Mouse (Mus musculus): Measurements from ENCODE around the gene Golm1. TPM values are rescaled to one million over a fixed set of nuclear protein-coding genes. Genes with fewer than 3 reads are reported as not detected.
A peak's percentile ranks its signal among the peaks of the same experiment; 100 is the strongest.

Gene Golm1
- total and polyA plus RNA-seq, 2 experiments = 1.2 to 3.6 TPM

- TF ChIP-seq CTCF (IDR thresholded peaks at IDR 0.05; ENCODE audit: low read depth, low read length) (no peak), POLR2A (IDR thresholded peaks at IDR 0.05; ENCODE audit: extremely low read depth, insufficient read depth, low read length) (no peak)
- no peak overlapping the region for H3K4me3 ChIP-seq (ENCODE audit: insufficient read depth, low read depth, low read length)
- no peaks in the 10 kb centered on the region for H3K27me3 ChIP-seq (ENCODE audit: control insufficient read depth, insufficient read depth, low read length)
- no peaks in the 10 kb centered on the region for H3K36me3 ChIP-seq (ENCODE audit: control insufficient read depth, insufficient read depth, low read length)
- 77% methylated on average over 4 of the region's 4 CpGs for WGBS
- H3K79me2 ChIP-seq (ENCODE audit: control insufficient read depth, insufficient read depth, low read length) = no peaks in the 10 kb centered on the region
- DNase-seq (ENCODE audit: extremely low read depth, low read depth, low spot score) = no peak
- H3K27ac ChIP-seq (replicated peaks; ENCODE audit: insufficient read depth, low read depth, low read length) = peak overlapping the region; percentile 7; the same call in 1 of the 2 replicates
- H3K4me1 ChIP-seq (ENCODE audit: control insufficient read depth, insufficient read depth, low read length) = no peaks in the 10 kb centered on the region
- no peak overlapping the region for H3K9ac ChIP-seq (ENCODE audit: low read depth, low read length)
Measured at GRCm38 (mm10) chr13:59656975-59657388, 18.6 kb downstream of the Golm1 start.

- no peaks in the 10 kb centered on the region for H3K79me2 ChIP-seq (ENCODE audit: control insufficient read depth, insufficient read depth, low read length)
- no peaks in the 10 kb centered on the region for H3K36me3 ChIP-seq (ENCODE audit: control insufficient read depth, insufficient read depth, low read length)
- H3K9ac ChIP-seq (ENCODE audit: low read depth, low read length) = no peak overlapping the region
- TF ChIP-seq CTCF (IDR thresholded peaks at IDR 0.05; ENCODE audit: low read depth, low read length) (no peak), POLR2A (IDR thresholded peaks at IDR 0.05; ENCODE audit: extremely low read depth, insufficient read depth, low read length) (no peak)
- H3K4me1 ChIP-seq (ENCODE audit: control insufficient read depth, insufficient read depth, low read length) = no peaks in the 10 kb centered on the region
- WGBS = 75% methylated on average over 10 of the region's 10 CpGs
- 0 out of 2 replicates have a peak overlapping the region, but pooled peaks have one; percentile 7 for H3K27ac ChIP-seq (replicated peaks; ENCODE audit: insufficient read depth, low read depth, low read length)
- H3K27me3 ChIP-seq (ENCODE audit: control insufficient read depth, insufficient read depth, low read length) = no peaks in the 10 kb centered on the region
- no peak overlapping the region for H3K4me3 ChIP-seq (ENCODE audit: insufficient read depth, low read depth, low read length)
- DNase-seq (ENCODE audit: extremely low read depth, low read depth, low spot score) = no peak
Measured at GRCm38 (mm10) chr13:59656316-59656832, 19.2 kb downstream of the Golm1 start.

DNA sequence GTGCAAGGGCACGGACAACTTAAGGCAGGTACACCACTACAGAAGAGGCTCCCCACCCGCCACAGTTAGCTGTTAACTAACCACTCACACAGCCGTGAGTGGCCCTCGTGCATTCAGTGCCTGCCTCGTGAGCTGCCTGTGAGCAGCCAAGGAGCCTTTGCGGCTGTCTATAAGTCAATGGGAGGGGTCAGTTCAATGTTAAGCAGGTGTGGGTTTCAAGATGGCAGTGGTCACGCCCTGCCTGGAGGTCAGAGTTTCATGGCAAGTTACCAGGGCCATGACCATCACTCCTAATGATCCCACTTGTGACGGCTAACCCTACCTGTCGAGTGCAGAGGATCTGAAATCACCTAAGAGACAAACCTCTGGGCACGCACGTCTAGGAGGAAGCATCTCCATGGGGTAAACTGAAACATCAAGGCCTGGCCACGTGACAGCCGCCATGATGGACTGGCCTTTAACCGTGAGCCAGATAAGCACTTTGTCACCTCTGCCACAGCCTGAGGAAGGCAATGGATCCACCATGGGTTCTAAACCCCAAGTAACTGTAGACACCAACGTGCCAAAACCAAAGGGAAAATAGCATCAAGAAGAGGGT is 19.8 kb downstream of the Golm1 start:
- Histone ChIP-seq H3K4me1 (ENCODE audit: control insufficient read depth, insufficient read depth, low read length) (no peaks in the 10 kb centered on the region), H3K27ac (replicated peaks; ENCODE audit: insufficient read depth, low read depth, low read length) (no peak overlapping the region), H3K36me3 (ENCODE audit: control insufficient read depth, insufficient read depth, low read length) (no peaks in the 10 kb centered on the region), H3K4me3 (ENCODE audit: insufficient read depth, low read depth, low read length) (no peak overlapping the region), H3K79me2 (ENCODE audit: control insufficient read depth, insufficient read depth, low read length) (no peaks in the 10 kb centered on the region), H3K27me3 (ENCODE audit: control insufficient read depth, insufficient read depth, low read length) (no peaks in the 10 kb centered on the region), H3K9ac (ENCODE audit: low read depth, low read length) (no peak overlapping the region)
- DNase-seq (ENCODE audit: extremely low read depth, low read depth, low spot score) = no peak
- 95% methylated on average over 15 of the region's 15 CpGs for WGBS
- TF ChIP-seq POLR2A (IDR thresholded peaks at IDR 0.05; ENCODE audit: extremely low read depth, insufficient read depth, low read length) (no peak), CTCF (IDR thresholded peaks at IDR 0.05; ENCODE audit: low read depth, low read length) (no peak)

DNA sequence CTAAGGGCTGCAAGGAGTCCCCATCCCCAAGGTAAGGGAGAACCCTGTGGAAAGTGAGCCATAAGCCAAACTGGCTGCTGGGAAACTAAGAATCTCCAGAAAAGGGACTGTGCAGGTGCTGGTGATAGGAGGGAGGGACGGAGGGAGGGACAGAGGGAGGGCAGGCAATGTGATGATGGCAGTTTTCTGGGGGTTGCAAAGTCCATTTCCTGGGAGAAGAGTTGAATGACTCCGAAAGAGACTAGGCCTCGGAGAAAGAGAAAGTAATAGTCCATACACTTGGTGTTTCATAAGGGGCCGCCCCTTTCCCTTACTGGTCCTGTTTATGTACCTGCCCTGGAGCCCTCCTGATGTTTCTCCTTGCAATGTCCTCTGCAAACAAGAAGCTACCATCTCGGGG is 21.1 kb downstream of the Golm1 start:
- 70% methylated on average over 5 of the region's 5 CpGs for WGBS
- no peak overlapping the region for H3K4me3 ChIP-seq (ENCODE audit: insufficient read depth, low read depth, low read length)
- no peaks in the 10 kb centered on the region for H3K36me3 ChIP-seq (ENCODE audit: control insufficient read depth, insufficient read depth, low read length)
- H3K27ac ChIP-seq (replicated peaks; ENCODE audit: insufficient read depth, low read depth, low read length) = no peak overlapping the region
- TF ChIP-seq CTCF (IDR thresholded peaks at IDR 0.05; ENCODE audit: low read depth, low read length) (no peak), POLR2A (IDR thresholded peaks at IDR 0.05; ENCODE audit: extremely low read depth, insufficient read depth, low read length) (no peak)
- DNase-seq (ENCODE audit: extremely low read depth, low read depth, low spot score) = no peak
- H3K79me2 ChIP-seq (ENCODE audit: control insufficient read depth, insufficient read depth, low read length) = no peaks in the 10 kb centered on the region
- H3K27me3 ChIP-seq (ENCODE audit: control insufficient read depth, insufficient read depth, low read length) = no peaks in the 10 kb centered on the region
- no peaks in the 10 kb centered on the region for H3K4me1 ChIP-seq (ENCODE audit: control insufficient read depth, insufficient read depth, low read length)
- H3K9ac ChIP-seq (ENCODE audit: low read depth, low read length) = no peak overlapping the region

- no peak for DNase-seq (ENCODE audit: extremely low read depth, low read depth, low spot score)
- H3K4me1 ChIP-seq (ENCODE audit: control insufficient read depth, insufficient read depth, low read length) = no peaks in the 10 kb centered on the region
- H3K79me2 ChIP-seq (ENCODE audit: control insufficient read depth, insufficient read depth, low read length) = no peaks in the 10 kb centered on the region
- H3K36me3 ChIP-seq (ENCODE audit: control insufficient read depth, insufficient read depth, low read length) = no peaks in the 10 kb centered on the region
- H3K9ac ChIP-seq (ENCODE audit: low read depth, low read length) = no peak overlapping the region
- H3K27ac ChIP-seq (replicated peaks; ENCODE audit: insufficient read depth, low read depth, low read length) = no peak overlapping the region
- no peak overlapping the region for H3K4me3 ChIP-seq (ENCODE audit: insufficient read depth, low read depth, low read length)
- H3K27me3 ChIP-seq (ENCODE audit: control insufficient read depth, insufficient read depth, low read length) = no peaks in the 10 kb centered on the region
- no peak for TF ChIP-seq POLR2A (IDR thresholded peaks at IDR 0.05; ENCODE audit: extremely low read depth, insufficient read depth, low read length)
- no peak for TF ChIP-seq CTCF (IDR thresholded peaks at IDR 0.05; ENCODE audit: low read depth, low read length)
- WGBS = 83% methylated on average over 3 of the region's 3 CpGs
Measured at GRCm38 (mm10) chr13:59653136-59653535, 22.5 kb downstream of the Golm1 start.

GRCm38 (mm10) chr13:59652651-59653050 is 23.0 kb downstream of the Golm1 start:
- Histone ChIP-seq H3K27ac (replicated peaks; ENCODE audit: insufficient read depth, low read depth, low read length) (no peak overlapping the region), H3K9ac (ENCODE audit: low read depth, low read length) (no peak overlapping the region), H3K27me3 (ENCODE audit: control insufficient read depth, insufficient read depth, low read length) (no peaks in the 10 kb centered on the region), H3K79me2 (ENCODE audit: control insufficient read depth, insufficient read depth, low read length) (no peaks in the 10 kb centered on the region), H3K4me3 (ENCODE audit: insufficient read depth, low read depth, low read length) (no peak overlapping the region), H3K4me1 (ENCODE audit: control insufficient read depth, insufficient read depth, low read length) (no peaks in the 10 kb centered on the region), H3K36me3 (ENCODE audit: control insufficient read depth, insufficient read depth, low read length) (no peaks in the 10 kb centered on the region)
- 79% methylated on average over 5 of the region's 5 CpGs for WGBS
- no peak for TF ChIP-seq POLR2A (IDR thresholded peaks at IDR 0.05; ENCODE audit: extremely low read depth, insufficient read depth, low read length)
- TF ChIP-seq CTCF (IDR thresholded peaks at IDR 0.05; ENCODE audit: low read depth, low read length) = no peak
- no peak for DNase-seq (ENCODE audit: extremely low read depth, low read depth, low spot score)
